Mouse (Mus musculus) lung, postnatal 25 days (tissue): Measurements from ENCODE around the gene Zfp84.
A peak's percentile ranks its signal among the peaks of the same experiment; 100 is the strongest.
"Not testable (repeated sequence)": the region's sequence is repeated elsewhere in the genome, so short reads cannot be mapped to it uniquely, and the experiment has no call there.

Experiments
- DNase-seq: peaks from one replicate; pipeline ENCODE4 v3.0.0; 2022; ENCODE audit warnings: low spot score

Gene Zfp84

GRCm38 (mm10) chr7:29768090-29768900 lies at the start of gene Zfp84:
Gene Zfp84, plus strand, starts transcription at chr7:29768552.
- DNase-seq: peak; percentile 96

DNA sequence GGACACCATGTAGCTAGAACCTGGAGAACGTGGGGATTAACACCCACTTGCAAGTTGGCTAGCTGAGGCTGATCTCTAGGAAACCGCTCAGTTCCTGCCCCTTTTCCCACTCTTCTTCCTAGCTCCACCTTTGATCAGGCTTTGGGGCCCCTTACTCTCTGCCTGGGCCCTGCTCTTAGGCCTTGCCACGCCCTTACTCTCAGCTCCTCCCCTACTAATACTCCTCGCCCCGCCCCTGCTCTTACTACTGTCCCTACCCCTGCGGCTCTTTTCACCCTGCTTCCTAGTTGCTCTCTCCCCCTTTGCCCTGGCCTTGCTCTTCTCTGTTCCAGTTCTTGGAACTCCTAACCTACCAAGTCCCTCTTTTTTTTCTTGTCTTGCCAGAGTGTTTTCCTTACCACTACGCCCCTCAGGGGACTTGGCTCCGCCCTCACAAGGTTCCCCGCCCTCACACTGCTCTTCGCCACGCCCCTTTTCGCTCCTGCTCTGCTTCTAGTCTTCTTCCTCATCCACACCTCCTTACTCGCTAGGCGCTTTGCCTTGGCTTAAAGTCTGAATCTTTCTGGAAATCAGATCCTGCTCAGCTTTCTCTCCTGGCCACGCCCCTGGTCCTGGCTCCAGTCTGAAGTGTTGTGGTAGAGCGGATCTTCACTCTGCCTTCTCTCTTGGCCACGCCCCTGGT lies 42.8 kb upstream of the Zfp84 start:
- not testable (repeated sequence) for DNase-seq

DNA sequence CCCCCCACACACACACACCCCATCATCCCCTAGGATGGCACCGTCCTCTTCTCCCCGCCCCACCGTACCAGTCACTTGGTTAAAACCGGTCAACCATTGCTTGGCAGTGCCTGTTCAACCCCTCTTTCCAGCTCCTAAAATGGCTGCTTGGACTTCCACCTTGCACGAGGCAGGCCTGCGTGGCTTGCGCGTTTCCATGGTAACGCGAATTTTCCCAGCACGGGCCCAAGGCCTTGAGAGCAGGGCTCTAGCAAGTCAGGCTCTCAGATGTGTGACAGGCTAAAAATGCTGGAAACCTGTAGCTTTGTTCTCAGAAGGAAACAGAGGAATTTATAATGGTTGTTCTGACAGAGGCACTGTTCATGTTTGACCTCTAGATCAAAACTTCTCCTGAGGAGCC lies 41.5 kb upstream of the Zfp84 start, which contains the start of gene Catsperg2:
Gene Catsperg2, minus strand, starts transcription at position 173 of the 400 bp plus-strand sequence.
- DNase-seq: not testable (repeated sequence)

- DNase-seq: no peak
Measured at GRCm38 (mm10) chr7:29728055-29728454, 40.3 kb upstream of the Zfp84 start.

- no peak for DNase-seq
Measured at GRCm38 (mm10) chr7:29742258-29742657, 26.1 kb upstream of the Zfp84 start.

DNA sequence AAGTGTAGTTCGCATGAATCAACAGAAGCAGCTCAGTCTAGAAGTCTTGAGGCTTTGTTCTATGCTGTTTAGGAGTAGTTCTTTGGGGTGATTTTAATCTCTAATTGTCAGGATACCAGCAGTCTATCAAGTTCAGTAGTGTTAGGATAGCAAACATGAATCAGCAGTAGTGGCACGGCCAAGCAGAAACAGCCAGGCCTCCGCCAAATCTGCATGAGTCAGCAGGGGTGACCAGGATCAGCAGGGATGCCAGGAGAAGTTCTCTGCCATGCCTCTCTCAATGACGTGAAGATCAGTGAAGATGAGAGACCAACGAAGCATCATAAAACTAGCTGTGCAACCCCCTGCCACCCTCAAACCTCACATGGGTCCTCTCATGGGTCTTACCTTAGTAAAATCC lies 7.9 kb upstream of the Zfp84 start:
- no peak for DNase-seq

DNA sequence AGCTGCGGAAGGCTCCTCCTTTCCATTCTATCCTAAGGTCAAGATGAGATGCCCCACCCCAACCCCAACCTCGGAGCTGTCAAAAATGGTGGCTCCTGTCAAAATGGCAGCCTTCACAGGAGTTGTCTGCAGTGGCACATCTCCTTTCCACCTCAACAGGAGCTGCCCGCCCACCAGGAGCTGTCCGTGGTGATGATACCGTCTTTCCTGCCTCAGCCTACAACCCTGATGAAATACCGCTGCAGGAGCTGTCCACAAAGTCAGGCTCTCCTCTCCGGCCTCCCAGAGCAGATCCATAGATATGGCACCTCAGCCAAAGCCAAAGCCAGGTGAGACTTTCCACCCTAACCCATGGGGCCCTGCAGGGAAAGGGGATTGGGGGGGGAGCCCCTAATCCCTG lies 3.6 kb upstream of the Zfp84 start:
- DNase-seq: no peak

DNA sequence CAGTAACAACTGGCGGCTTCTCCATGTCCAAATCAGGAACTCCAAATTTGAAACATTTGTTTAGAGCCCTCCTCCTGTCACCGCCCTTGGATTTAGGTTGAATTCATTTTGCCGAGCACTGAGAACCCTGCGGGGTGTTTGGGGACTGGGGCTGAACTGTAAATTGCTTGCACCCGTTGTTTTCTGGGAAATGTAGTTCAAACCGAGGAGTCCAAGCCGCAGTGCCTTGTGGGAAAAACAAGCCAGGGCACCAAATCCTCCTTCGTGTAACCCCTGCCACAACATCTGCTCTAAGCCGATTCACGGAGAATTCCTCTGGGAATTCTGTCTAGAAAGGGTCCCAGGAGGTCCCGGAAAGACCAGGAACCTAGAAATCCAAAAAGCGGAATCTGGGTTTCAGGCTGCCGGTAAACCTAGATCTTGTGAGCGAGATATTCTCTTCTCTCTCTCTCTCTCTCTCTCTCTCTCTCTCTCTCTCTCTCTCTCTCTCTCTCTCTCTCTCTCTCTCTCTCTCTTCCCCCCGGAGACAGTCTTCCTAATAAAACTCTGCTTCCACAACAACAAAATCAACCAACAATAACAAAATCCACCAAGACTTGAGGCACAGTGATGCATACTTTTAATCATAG lies 1.2 kb upstream of the Zfp84 start:
- peak; percentile 87 for DNase-seq

DNA sequence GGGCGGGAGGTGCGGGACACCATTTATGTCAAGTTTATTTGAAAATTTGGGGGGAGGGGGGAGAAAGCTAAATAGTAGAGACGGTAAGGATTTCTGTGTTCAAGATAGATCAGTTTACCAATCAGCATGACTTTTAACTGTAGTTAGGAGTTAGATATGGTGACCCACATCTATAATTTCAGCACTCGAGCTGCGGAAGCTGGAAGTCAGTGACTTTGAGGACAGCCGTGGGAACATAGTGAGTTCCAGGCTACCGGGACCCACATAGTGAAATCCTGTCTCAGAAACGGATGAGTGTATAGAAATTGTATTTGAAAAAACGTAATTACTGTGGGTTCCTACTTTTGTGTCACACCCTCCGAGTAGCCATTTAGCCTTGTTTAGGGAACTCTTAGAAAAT lies 628 bp downstream of the Zfp84 start:
- no peak for DNase-seq

DNA sequence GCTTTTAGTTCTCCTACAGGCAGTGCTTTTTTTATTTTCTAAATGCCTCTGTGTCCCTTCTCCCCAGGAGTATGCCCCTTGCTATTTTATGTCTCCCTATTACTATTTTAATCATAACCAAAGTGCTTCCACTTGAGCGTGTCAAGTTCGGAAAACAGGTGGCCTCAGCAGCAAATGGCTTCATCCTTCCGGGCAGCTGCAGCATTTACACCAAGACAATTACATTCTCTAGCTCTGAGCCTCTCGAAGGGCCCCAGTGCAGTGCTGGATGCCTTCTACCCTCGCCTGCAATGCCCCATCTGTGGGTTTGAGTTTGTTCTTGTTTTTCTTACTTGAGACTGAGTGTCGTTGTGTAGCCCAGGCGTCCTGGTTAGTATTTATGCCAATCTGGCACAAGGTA lies 5.2 kb downstream of the Zfp84 start:
- DNase-seq: no peak

DNA sequence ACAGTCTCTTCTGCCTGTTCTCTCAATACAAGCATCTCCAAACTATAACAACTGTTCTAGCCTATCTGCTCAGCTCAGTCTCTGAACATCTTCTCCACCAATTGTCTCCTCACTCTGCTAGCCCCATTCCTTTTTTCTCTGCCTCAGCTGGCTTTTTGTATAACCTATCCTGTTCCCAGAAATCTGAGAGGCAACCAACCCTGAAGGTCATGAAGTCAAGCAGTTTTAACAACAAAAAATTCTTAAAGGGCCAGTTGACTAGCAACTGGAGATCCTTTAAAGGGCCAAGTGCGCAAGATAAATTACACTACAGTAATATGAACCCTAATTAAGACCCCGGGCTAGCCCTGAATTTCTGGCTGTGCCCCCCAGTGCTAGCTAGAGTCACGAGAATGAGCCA lies 6.0 kb downstream of the Zfp84 start:
- DNase-seq: no peak

DNA sequence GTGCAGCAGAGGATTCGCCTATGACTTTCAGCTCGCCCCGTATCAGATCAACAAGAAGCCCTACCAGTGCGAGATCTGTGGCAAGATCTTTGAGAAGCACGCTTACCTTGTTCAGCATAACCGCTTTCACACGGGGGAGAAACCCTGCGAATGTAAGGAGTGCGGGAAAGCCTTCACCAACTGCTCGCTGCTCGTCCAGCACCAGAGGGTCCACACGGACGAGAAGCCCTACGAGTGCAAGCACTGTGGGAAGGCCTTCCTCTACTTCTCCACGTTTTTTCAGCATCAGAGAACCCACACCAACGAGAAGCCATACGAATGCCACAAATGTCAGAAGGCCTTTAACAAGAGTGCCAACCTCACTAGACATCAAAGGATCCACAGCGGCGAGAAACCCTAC lies 8.2 kb downstream of the Zfp84 start:
- no peak for DNase-seq

- DNase-seq: no peak
Measured at GRCm38 (mm10) chr7:29777372-29777771, 9.0 kb downstream of the Zfp84 start.

- peak; percentile 74 for DNase-seq
Measured at GRCm38 (mm10) chr7:29783871-29784551, 15.7 kb downstream of the Zfp84 start, which contains the start of gene Zfp30. Gene Zfp30, plus strand, starts transcription at chr7:29783998.

DNA sequence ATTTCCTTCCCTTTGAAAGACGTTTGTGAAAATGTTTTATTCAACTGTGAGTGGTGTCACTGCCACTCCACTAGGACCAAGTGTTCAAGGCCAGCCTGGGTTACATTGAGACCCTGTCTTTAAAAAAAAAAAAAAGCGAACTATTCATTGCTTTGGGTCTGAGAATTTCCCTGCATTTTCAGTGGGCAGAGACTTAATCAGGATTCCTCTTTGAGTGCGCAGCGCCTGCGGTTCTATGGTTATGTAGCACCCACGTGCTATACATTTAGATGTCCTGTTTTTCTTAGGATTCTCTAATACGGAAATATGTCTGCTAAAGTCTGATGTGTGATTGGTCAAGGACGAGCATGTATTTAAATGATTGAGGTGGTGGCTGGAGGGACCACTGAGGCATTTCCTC lies 16.7 kb downstream of the Zfp84 start:
- no peak for DNase-seq

DNA sequence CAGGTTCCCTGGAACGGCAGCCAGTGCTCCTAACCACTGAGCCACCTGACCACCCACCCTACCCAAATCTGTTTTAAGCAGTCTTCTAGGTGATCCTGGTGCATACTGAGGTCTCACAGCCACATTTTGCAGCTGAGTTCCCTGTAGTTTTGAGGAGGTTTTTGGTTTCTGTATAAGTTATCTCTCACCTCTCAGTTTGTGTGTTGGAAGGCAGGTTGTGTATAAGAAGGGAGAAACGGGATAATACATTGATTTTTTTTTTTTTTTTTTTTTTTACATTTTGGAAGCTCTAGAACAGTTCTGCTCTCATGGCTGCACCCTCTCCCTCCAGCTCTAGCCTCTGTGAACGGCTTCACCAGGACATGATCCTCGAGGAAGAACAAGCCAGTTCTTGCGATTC lies 17.5 kb downstream of the Zfp84 start:
- DNase-seq: no peak

DNA sequence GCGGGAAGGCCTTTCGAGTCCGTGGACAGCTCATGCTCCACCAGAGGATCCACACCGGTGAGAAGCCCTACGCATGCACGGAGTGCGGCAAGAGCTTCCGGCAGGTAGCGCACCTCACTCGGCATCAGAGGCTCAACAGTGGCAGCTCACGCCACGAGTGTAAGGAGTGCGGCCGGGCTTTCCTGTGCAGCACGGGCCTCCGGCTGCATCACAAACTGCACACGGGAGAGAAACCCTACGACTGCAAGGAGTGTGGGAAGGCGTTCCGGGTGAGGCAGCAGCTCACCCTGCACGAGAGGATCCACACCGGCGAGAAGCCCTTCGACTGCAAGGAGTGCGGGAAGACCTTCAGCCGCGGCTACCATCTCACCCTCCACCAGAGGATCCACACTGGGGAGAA lies 24.6 kb downstream of the Zfp84 start:
- DNase-seq: no peak

DNA sequence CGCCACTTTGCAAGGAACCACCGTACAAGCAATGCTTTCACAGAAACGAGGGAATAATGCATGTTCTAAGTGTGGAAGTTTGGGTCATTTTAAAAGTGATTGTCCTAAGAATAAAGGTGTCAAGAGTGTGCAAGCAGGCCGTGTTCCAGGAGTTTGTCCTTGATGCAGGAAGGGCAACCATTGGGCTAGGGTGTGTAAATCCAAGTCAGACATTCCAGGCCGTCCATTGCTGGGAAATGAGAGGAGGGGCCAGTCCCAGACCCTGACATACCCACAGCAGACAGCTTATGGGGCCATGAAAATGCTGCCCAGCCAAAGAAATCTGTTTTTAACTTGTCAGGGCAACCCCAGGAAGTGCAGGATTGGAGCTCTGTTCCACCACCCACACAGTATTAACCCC lies 38.7 kb downstream of the Zfp84 start:
- no peak for DNase-seq

GRCm38 (mm10) chr7:29812244-29812643 lies 43.9 kb downstream of the Zfp84 start:
- DNase-seq: no peak

- DNase-seq: no peak
Measured at GRCm38 (mm10) chr7:29814381-29814780, 46.0 kb downstream of the Zfp84 start.

- no peak for DNase-seq
Measured at GRCm38 (mm10) chr7:29815061-29815784, 46.9 kb downstream of the Zfp84 start.
